Mouse (Mus musculus) limb, embryonic 13.5 days (tissue): ENCODE measurements around the gene Rpp21. TPM values are rescaled to one million over a fixed set of nuclear protein-coding genes. Genes with fewer than 3 reads are reported as not detected.
A peak's percentile ranks its signal among the peaks of the same experiment; 100 is the strongest.
"Not testable (repeated sequence)": the region's sequence is repeated elsewhere in the genome, so short reads cannot be mapped to it uniquely, and the experiment has no call there.

ENCODE experiments used
- ATAC-seq: fragments of 200-750 bp; cut with Nextera tagmentation; 2 replicates; pipeline ENCODE4 v1.8.0; 2017; ENCODE audit warnings: low read depth, moderate number of reproducible peaks, moderate TSS enrichment; ENCODE audit not compliant: low FRiP score
- H3K27ac ChIP-seq: fragments of 300-500 bp; sonication (generic); 2 replicates; pipeline ENCODE4 v1.5.1; 2015; ENCODE audit warnings: inconsistent platforms, mild to moderate bottlenecking, moderate library complexity
- H3K27me3 ChIP-seq: fragments of 300-500 bp; sonication (generic); 2 replicates; pipeline ENCODE4 v1.6.1; 2015; ENCODE audit warnings: mild to moderate bottlenecking, inconsistent platforms
- H3K36me3 ChIP-seq: fragments of 300-500 bp; sonication (generic); 2 replicates; pipeline ENCODE4 v1.6.1; 2015; ENCODE audit warnings: inconsistent platforms, mild to moderate bottlenecking, moderate library complexity
- H3K4me1 ChIP-seq: fragments of 300-500 bp; sonication (generic); 2 replicates; pipeline ENCODE4 v1.6.1; 2015; ENCODE audit warnings: inconsistent platforms
- H3K4me2 ChIP-seq: fragments of 300-500 bp; sonication (generic); replicated peaks from 2 replicates; pipeline ENCODE4 v1.6.1; 2015; ENCODE audit warnings: inconsistent platforms, mild to moderate bottlenecking, moderate library complexity
- H3K4me3 ChIP-seq: fragments of 300-500 bp; sonication (generic); 2 replicates; pipeline ENCODE4 v1.5.1; 2015; ENCODE audit warnings: moderate library complexity, mild to moderate bottlenecking, inconsistent platforms
- H3K9ac ChIP-seq: fragments of 300-500 bp; sonication (generic); 2 replicates; pipeline ENCODE4 v1.6.1; 2015; ENCODE audit warnings: mild to moderate bottlenecking, inconsistent platforms
- H3K9me3 ChIP-seq: fragments of 300-500 bp; sonication (generic); 2 replicates; pipeline ENCODE4 v1.6.1; 2016; ENCODE audit warnings: inconsistent platforms
- WGBS: fragments of 180-500 bp; shearing (Covaris S2); methylation state at CpG from one replicate; pipeline ENCODE4 v1.1.7; 2015; 5-methylcytosine and 5-hydroxymethylcytosine counted together
- polyA plus RNA-seq: library from polyadenylated mRNA; unstranded; fragments of >200 nt; fragmentation: Nextera tagmentation; extraction: Ambion mirVana; gene quantifications from 2 replicates; pipeline ENCODE4 v1.2.1, GENCODE M21; 2015

Gene Rpp21
- polyA plus RNA-seq, 1 experiment from 2014 or later = 96.7 TPM

DNA sequence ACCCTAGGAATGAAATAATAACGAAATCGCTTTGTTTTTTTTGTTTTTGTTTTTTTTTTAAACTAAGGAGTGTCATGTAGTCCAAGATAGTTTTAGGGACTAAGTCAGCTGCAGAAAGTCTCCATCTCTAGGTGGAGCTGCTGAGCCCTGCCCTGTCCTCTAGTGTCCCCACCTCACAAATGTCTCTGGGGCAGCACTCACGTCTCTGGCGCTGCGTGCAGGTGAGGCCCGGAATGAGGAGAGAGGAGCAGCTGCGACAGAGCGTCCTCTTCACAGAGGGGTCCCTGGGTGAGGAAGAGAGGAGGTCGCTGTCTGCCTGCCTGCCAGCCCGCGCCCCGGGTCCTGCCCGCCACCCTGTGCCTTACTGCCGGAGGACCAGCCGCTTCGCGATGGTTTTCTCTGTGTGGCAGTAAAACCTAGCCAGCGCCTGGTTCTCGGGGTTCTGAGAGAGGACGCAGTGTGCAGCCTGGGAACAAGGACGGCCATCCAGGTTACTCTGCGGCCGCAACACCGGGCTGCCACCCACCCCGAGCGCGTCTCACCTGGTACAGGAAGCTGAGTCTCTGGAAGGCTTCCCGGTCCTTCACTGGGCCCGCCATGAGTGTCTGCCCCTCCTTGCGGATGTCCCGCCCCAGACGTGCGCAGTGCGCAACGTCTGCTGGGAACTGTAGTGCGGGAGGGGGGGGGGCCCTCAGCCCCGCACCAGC, 475 bp downstream of the Rpp21 start:
- ATAC-seq = peak; percentile 97
- Histone ChIP-seq H3K9me3 (no peaks in the 10 kb centered on the region), H3K36me3 (peaks cover 45% of the 10 kb centered on the region), H3K27ac (peak overlapping the region; percentile 78), H3K4me1 (peaks cover 6% of the 10 kb centered on the region), H3K27me3 (peaks cover 7% of the 10 kb centered on the region), H3K9ac (peak overlapping the region; percentile 80), H3K4me2 (peak overlapping the region; percentile 63), H3K4me3 (peak overlapping the region; percentile 78)
- under 1% methylated on average over 37 of the region's 37 CpGs for WGBS

DNA sequence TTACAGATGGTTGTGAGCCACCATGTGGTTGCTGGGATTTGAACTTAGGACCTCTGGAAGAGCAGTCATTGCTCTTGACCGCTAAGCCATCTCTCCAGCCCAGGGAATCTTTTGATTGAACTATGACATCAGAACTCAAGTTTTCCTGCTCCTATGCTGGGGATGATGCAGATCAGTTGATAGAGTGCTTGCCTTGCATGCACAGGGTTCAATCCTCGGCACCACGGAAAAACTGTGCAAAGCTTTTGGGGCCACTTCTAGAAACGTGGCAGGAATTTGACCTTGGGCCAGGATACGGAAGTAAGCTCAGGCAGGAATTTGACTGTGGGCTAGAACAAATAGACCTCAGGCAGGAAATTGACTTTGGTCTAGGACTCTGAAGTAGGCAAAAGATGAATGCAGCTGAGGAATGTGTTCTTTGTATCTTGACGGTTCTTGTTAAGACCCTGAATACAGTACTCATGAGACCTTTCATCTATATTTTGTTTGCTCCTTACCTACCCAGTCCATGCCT, 4.7 kb downstream of the Rpp21 start:
- no peak overlapping the region for H3K27ac ChIP-seq
- peaks cover 9% of the 10 kb centered on the region for H3K4me1 ChIP-seq
- no peaks in the 10 kb centered on the region for H3K9me3 ChIP-seq
- WGBS = 59% methylated on average over 6 of the region's 6 CpGs
- no peak for ATAC-seq
- H3K27me3 ChIP-seq = peaks cover 43% of the 10 kb centered on the region
- no peak overlapping the region for H3K4me2 ChIP-seq
- no peak overlapping the region for H3K4me3 ChIP-seq
- H3K9ac ChIP-seq = no peak overlapping the region
- peaks cover 5% of the 10 kb centered on the region; the same call in 1 of the 2 replicates for H3K36me3 ChIP-seq

DNA sequence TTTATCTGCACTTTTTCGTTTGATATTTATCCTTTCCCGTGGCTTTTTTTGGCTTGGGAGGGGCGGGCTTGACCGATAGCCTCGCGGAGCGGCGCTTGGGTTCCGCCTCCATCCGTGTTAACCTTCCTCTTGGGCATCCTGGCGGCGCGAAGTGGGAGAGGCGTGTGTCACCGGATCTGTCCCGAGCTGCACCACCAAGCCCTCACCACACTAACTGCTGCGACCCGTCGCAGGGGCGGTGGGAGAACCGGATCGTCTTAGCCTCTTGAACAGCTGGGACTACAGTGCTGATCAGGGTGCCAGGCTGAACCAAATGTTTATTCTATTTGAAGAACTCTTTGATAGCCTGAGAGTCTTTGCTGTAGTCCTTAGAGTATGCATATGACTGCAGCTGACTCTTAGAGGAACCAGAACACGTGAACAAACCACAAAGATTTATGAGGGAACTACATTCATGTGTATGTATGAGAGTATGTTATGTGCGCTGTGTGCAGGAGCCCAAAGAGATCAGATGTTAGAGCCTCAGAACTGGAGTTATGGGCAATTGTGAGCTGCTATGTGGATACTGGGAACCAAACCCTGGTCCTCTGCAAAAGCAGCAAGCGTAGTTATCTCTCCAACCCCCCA, 5.5 kb downstream of the Rpp21 start:
- Histone ChIP-seq H3K36me3 (peaks cover 5% of the 10 kb centered on the region; the same call in 1 of the 2 replicates), H3K4me1 (peaks cover 9% of the 10 kb centered on the region), H3K9me3 (no peaks in the 10 kb centered on the region), H3K27me3 (peaks cover 51% of the 10 kb centered on the region), H3K9ac (peak overlapping the region; percentile 53), H3K4me2 (peak overlapping the region; percentile 58), H3K27ac (no peak overlapping the region), H3K4me3 (peak overlapping the region; percentile 31)
- 13% methylated on average over 25 of the region's 25 CpGs for WGBS
- peak; percentile 46; the same call in 1 of the 2 replicates for ATAC-seq

DNA sequence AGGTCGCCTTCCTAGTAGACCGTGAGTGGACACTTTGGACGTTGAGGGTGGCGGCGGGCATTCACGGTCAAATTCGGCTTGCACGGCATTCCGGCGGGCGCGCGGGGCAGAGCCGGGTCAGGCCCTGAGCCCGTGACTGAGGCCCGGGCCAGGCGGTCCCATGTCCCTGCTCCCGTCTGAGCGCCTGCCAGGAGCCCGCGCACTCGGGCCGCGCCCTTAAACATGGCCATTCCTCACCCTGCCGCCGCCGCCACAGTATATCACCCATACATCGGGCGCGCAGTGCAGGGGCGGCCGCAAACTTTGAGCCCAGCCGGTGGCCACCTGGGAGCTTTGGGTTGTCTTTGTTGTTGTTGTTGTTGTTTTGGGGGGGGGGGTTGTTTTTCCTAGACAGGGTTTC, 9.0 kb downstream of the Rpp21 start:
- Histone ChIP-seq H3K36me3 (no peaks in the 10 kb centered on the region), H3K4me3 (peak overlapping the region; percentile 1; the same call in 1 of the 2 replicates), H3K9ac (no peak overlapping the region), H3K4me2 (no peak overlapping the region; the same call in 1 of the 2 replicates), H3K27me3 (peaks cover 52% of the 10 kb centered on the region), H3K27ac (no peak overlapping the region), H3K4me1 (0 out of 2 replicates have a peak, but pooled peaks cover 3% of the 10 kb centered on the region), H3K9me3 (no peaks in the 10 kb centered on the region)
- ATAC-seq = no peak
- 30% methylated on average over 33 of the region's 33 CpGs for WGBS

DNA sequence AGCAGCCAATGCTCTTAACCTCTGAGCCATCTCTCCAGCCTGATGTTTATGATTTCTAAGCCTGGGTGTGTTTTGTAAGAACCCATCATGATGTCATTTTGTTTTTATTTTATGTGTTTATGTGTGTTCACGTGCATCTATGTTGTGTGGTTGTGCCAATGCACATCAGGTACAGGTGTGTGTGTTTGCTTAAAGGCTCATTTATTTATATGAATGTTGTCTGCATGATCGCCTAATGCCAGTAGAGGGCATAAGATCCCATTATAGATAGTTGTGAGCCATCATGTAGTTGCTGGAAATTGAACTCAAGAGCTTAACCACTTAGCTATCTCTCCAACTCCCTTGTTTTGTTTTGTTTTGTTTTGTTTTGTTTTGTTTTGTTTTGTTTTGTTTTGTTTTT, 12.1 kb downstream of the Rpp21 start:
- no peak for ATAC-seq

DNA sequence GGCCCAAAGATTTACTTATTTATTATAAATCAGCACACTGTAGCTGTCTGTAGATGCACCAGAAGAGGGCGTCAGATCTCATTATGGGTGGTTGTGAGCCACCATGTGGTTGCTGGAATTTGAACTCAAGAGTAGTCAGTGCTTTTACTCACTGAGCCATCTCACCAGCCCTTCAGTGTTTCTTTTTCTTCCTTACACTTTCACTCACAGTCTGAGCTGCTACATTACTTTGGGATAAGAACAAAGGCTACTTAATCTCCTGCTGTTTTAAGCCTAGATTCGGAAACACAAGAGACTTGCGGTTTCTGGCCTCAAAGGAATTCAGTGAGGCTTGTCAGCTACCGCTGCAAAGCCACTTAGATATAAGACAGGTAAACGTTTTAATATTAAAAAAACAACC, 13.8 kb downstream of the Rpp21 start:
- H3K9me3 ChIP-seq = no peaks in the 10 kb centered on the region

More for the DNA sequence above, 12.1 kb downstream of the Rpp21 start:
- Histone ChIP-seq H3K9me3 (no peaks in the 10 kb centered on the region), H3K9ac (no peak overlapping the region), H3K4me1 (peaks cover 5% of the 10 kb centered on the region), H3K36me3 (no peaks in the 10 kb centered on the region), H3K27ac (no peak overlapping the region), H3K4me3 (no peak overlapping the region), H3K27me3 (peaks cover 37% of the 10 kb centered on the region), H3K4me2 (no peak overlapping the region)
- WGBS = 80% methylated on average over 2 of the region's 2 CpGs

DNA sequence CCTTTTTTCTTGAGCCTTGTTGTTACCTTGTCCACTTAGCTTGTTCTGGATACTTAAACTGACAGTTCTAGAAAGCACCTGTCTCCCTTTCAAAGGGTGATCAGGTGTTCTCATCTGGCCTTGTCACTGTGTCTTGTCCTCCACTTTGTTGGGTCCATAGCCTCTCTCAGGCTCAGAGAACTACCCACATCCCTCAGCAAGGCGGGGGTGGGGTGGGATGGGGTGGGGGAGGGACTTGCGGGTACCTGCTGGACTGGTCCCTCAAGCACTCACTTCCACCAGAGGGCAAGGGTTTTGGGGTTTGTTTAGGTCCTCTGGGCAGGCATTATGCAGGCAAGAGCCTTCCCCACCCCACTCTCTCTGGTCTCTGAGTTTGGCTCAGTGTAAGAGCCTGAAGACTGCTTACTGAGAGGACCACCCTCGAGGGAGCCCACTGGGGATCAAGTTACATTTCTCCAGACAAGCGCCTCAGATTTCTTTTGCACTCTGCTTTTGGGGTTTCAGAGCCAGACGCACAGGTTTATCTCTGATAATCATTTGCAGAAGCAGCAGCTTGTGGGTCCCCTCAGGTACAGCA, 17.1 kb downstream of the Rpp21 start:
- 9% methylated on average over 5 of the region's 5 CpGs for WGBS
- Histone ChIP-seq H3K4me1 (peaks cover 15% of the 10 kb centered on the region), H3K27me3 (peaks cover 40% of the 10 kb centered on the region), H3K9me3 (no peaks in the 10 kb centered on the region), H3K4me3 (no peak overlapping the region), H3K9ac (no peak overlapping the region), H3K27ac (no peak overlapping the region), H3K36me3 (no peaks in the 10 kb centered on the region), H3K4me2 (peak overlapping the region; percentile 21)
- peak; percentile 32; the same call in 1 of the 2 replicates for ATAC-seq

More for the DNA sequence above, 13.8 kb downstream of the Rpp21 start:
- no peak overlapping the region for H3K4me3 ChIP-seq
- H3K9ac ChIP-seq = no peak overlapping the region
- 42% methylated on average over 5 of the region's 5 CpGs for WGBS
- H3K4me2 ChIP-seq = no peak overlapping the region
- H3K27ac ChIP-seq = no peak overlapping the region
- no peaks in the 10 kb centered on the region for H3K36me3 ChIP-seq
- peaks cover 26% of the 10 kb centered on the region for H3K27me3 ChIP-seq
- peaks cover 9% of the 10 kb centered on the region for H3K4me1 ChIP-seq
- ATAC-seq = no peak

DNA sequence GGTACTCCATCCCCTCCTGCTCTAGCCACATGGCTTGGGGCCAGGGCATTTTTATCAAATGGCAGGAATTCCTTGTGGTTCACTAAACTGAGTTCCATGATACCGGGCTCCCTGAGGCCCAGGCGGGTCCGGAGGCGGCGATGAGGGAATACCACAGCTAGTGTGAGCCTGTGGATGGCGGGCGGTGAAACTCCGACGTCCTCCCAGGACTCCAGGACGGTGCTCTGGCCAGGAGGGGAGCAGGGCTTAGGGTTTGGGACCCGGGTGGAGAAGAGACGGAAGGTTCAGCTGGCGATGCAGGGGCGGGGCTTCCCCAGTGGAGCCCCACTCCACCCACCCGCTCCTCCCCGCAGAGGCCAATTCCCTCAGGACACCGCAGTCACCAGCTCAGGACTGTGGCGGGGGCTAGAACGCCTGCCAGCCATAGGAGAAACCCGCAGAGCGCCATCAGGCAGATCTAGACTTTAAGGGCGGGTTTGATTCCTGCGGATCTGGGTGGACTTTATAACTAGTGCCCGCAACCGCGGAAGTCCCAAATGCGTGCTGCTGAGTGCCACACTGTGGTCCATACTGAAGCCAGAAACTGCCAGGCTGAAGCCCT, 20.4 kb downstream of the Rpp21 start:
- Histone ChIP-seq H3K9ac (peak overlapping the region; percentile 27; the same call in 1 of the 2 replicates), H3K36me3 (no peaks in the 10 kb centered on the region), H3K4me3 (peak overlapping the region; percentile 29), H3K4me2 (peak overlapping the region; percentile 57), H3K4me1 (peaks cover 15% of the 10 kb centered on the region), H3K27me3 (peaks cover 37% of the 10 kb centered on the region), H3K27ac (no peak overlapping the region), H3K9me3 (no peaks in the 10 kb centered on the region)
- 1% methylated on average over 27 of the region's 27 CpGs for WGBS
- no peak for ATAC-seq

DNA sequence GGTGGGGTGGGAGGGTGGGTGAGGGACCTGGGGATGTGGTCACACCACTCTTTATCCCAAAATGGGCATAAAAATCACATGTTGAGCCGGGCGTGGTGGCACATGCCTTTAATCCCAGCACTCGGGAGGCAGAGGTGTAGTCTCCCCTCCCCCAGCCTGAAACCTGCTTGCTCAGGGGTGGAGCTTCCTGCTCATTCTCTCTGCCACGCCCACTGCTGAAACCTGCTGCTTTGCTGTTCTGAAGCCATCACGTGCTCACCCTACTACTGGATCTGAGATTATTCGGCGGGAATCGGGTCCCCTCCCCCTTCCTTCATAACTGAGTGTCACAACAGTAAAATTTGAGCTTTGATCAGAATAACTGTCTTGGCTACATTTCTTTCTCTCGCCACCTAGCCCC, 22.6 kb downstream of the Rpp21 start:
- H3K9me3 ChIP-seq, H3K36me3 ChIP-seq, H3K4me2 ChIP-seq, H3K27ac ChIP-seq, H3K4me1 ChIP-seq, H3K4me3 ChIP-seq, H3K9ac ChIP-seq, ATAC-seq: not testable (repeated sequence)
- H3K27me3 ChIP-seq = peaks cover 36% of the 10 kb centered on the region
- 16% methylated on average over 8 of the region's 9 CpGs for WGBS

DNA sequence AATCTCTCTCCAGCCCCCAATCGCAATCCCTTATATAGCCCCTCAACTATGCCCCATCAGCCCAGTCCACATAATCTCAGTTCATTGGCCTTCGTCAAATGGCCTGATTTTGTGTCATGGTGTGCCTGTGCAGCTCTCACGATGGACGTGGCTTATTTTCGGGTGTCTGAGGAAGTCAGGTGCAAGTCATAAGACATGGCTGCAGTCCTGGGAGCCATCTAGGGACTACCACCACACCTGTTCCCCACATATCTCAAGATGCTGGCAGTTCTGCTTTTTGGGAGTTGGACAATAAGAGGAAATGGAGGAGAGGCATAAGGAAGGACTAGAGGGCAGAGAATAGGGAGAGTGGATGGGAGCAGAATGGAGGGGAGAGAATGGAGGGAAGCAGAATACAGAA, 24.3 kb downstream of the Rpp21 start:
- WGBS = 78% methylated on average over 5 of the region's 5 CpGs
- no peak for ATAC-seq
- no peak overlapping the region for H3K9ac ChIP-seq
- no peaks in the 10 kb centered on the region for H3K36me3 ChIP-seq
- H3K27me3 ChIP-seq = peaks cover 28% of the 10 kb centered on the region
- no peaks in the 10 kb centered on the region for H3K9me3 ChIP-seq
- H3K4me3 ChIP-seq = no peak overlapping the region
- H3K4me1 ChIP-seq = peaks cover 6% of the 10 kb centered on the region
- no peak overlapping the region for H3K4me2 ChIP-seq
- no peak overlapping the region for H3K27ac ChIP-seq

DNA sequence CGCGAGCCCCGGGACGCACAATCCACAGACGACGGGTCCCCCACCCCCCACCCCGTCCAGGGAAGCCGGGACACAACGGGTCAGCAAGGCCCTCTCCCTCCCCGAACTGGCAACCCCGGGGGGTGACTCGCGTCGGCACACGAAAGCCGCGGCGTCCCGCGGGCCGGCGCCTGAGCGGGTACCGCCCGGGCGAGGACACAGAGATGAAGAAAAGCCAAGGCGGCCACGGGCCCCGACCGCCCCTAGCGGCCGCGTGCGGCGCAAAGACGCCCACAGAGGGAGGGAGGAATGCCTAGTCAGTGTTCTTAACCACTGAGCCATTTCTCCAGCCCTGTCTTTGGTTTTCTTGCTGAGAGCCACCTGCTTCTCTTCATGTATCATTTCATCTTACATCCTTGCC, 26.6 kb downstream of the Rpp21 start:
- ATAC-seq = no peak
- peaks cover 7% of the 10 kb centered on the region for H3K27me3 ChIP-seq
- no peak overlapping the region for H3K9ac ChIP-seq
- H3K36me3 ChIP-seq = no peaks in the 10 kb centered on the region
- H3K9me3 ChIP-seq = no peaks in the 10 kb centered on the region
- H3K4me1 ChIP-seq = no peaks in the 10 kb centered on the region
- no peak overlapping the region for H3K4me2 ChIP-seq
- WGBS = 4% methylated on average over 36 of the region's 36 CpGs
- H3K27ac ChIP-seq = no peak overlapping the region
- H3K4me3 ChIP-seq = no peak overlapping the region

DNA sequence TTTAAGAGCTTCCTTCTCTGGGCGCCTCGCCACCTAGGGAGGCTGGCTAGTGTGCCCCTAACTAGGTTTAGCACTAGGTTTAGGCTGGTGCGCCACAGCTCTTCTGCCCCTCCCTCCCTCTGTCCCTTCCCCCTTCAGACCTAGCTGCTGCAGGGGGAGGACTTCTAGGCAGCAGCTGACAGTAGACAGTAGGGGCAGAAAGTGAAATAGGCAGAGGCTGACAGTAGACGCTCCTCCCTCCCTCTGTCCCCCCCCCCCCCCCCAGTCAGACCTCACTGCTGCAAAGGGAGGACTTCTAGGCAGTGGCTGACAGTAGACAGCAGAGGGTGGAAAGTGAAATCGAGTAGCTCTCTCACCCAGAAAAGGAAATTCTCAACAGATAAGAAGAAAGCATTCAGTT, 28.8 kb downstream of the Rpp21 start:
- Histone ChIP-seq H3K4me3 (no peak overlapping the region), H3K27me3 (peaks cover 18% of the 10 kb centered on the region)
- WGBS = 11% methylated on average over 5 of the region's 5 CpGs

More for the DNA sequence above, 28.8 kb downstream of the Rpp21 start:
- no peak for ATAC-seq
- no peak overlapping the region for H3K9ac ChIP-seq
- no peak overlapping the region for H3K27ac ChIP-seq
- H3K36me3 ChIP-seq = no peaks in the 10 kb centered on the region
- H3K4me2 ChIP-seq = no peak overlapping the region
- no peaks in the 10 kb centered on the region for H3K9me3 ChIP-seq
- no peaks in the 10 kb centered on the region for H3K4me1 ChIP-seq
